Mouse (Mus musculus) CD4-positive, CD25-positive, alpha-beta regulatory T cell, adult 2 months (primary cell): ENCODE results near the gene Slc35c2.

Source experiments
- DNase-seq: peaks from one replicate; pipeline ENCODE4 v3.0.0-alpha.2; 2012; ENCODE audit warnings: low read depth, low spot score

Slc35c2 gene

DNA sequence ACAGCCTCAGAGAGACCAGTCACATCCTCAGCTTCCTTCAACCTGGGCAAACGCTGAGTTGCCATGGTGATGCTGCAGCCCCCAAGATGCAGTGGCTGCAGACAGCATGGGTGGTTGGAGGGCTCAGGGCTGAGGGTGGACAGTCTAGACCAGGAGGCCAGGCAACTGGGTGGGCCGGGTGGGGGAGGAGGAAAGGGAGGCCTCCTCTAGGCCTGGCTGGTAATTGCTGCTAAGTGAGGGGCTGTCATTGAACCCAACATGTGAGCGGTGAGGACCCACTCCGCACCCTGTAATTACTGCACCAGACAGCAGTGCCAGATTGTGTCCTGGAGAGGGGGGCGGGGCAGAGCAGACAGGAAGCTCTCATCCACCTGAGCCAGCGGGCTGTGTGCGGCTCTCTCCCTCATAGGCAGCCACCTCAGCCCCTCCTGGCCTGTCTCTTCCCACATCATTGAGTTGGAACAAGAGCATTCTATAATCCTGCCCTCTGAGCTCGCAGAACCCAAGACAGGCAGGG, 12.5 kb downstream of the Slc35c2 start:
- DNase-seq, result no peak

DNA sequence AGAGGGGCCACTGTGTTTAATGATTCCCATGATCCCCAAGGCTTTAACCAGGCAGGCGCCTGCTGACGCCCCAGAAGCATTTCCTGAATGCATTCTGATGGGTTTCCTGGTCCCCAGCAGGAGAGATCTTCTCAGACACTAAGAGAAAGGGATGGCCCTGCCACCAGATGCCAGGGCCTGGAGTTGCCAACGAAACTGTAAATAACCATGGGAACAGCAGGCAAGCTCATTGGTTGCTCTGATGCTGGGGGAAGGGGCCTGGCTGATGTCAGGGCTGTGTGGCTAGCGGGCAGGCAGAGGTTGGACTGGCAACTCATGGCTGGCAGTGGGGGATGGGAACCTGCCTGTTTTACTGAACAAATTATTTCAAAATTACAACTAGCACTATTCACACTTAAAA, 14.1 kb downstream of the Slc35c2 start:
- DNase-seq, result no peak

GRCm38 (mm10) chr2:165271326-165271725, 16.3 kb downstream of the Slc35c2 start:
- no peak for DNase-seq

DNA sequence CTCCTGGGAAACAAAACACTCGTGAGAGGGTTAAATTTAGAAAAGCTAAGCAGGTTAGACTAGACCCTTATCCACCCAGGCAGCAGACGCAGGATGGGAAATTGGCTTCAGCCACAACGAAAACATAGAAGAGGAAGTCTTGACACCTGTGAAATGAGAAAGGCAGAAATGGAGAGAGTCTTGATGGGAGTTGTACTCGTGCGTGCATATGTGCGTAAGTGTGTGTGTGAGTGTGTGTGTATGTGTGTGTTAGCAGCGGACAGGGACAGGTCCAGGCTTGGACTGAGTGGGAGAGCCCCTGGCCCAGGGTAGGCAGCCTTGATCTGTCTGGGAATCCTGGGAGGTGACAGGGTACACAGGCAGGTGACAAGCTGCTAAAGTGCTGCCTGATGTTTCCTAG, 16.8 kb downstream of the Slc35c2 start:
- DNase-seq, result no peak

- DNase-seq, result no peak
These were observed 20.9 kb downstream of the Slc35c2 start for GRCm38 (mm10) chr2:165266739-165267138.

- DNase-seq, result no peak
These were observed 23.8 kb downstream of the Slc35c2 start for GRCm38 (mm10) chr2:165263861-165264260.

GRCm38 (mm10) chr2:165262274-165262990, 25.2 kb downstream of the Slc35c2 start:
- DNase-seq, result no peak

DNA sequence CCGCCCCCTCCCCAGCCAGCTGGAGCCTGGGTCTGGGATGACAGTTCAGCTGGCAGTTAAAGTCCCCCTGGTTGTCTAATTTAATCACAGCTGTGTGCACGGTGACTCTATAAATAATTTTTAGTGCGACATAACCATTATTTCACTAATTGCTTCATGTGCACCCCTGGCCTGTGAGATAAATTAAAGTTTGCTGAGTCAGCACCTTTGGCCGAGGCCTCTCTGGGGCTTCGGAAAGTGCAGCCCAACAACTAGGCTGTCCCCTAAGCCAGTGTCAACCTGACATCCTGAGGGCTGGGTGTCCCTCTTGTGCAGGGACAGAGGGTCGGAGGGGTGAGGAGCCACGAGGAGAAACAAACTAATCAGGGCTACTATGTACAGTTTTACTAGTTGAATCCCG, 27.8 kb downstream of the Slc35c2 start:
- no peak for DNase-seq

DNA sequence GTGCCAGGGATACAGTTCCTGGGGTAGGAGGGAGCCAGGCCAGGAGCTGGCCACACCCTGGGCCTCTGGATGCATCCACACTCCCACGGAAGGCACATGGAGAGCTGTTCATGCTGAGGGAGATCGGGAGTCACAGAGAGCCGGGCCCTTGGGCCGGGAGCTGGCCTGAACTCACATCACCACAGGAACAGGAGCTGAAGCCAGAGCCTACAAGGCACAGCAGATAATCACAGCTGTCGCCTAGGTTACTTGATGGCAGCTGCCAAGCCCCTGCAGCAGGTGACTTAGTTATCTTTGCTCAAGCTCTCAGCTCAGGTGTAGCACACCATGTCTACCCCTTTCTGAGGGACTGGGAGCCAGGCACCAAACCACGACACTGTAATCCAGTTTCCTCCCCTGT, 29.3 kb downstream of the Slc35c2 start:
- no peak for DNase-seq

DNA sequence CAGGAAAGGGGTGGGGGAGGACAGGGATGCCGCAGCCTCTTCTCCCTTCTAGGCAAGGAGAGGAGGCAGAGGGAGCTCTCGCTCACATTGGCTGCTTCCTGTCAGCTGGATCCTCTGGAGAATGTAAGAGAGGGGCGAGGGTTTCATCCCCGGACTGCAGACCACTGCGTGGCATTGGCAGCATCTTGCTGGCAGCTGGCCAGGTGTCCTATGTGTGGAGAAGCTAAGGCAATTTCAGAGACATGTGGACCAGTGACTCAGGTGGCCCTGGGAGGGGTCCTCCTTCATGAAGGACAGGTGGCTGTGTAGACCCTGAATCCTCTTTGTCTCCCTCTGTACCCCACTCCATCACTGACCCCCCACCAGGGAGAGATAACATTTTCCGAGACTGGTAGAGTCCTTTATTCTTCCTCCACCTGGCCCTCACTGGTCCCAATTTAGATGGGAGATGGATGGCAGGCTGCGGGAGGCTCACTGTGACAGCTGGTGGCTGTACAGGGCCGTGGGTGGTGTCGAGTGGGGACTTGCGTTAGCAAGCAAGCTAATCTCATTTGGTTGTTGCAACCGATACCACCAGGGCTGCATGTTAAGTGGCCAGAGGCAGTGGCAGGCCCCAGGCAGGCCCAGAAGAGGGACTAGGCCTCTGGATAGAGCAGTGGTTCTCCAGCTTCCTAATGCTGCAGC, 30.4 kb downstream of the Slc35c2 start:
- no peak for DNase-seq

GRCm38 (mm10) chr2:165256213-165256612, 31.5 kb downstream of the Slc35c2 start:
- no peak for DNase-seq

DNA sequence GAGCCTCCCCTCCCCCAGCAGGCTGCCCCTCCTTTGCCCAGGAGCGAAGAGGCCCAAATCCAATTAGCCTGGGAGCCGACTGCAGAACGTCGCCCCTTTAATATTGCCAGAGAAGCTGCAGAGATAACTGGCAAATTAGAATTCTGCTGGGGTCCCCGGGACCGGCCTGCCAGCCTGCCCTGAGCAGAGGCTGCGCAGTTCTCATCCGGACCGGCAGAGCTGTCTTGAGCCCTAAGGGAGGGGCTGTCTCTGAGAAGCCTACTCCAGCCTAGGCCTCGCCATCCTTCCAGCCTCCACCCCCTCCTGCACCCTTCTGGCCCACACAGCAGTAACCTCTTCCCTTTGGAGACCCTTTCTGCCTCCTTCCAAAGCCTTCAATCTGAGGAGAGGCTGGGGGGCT, 33.8 kb downstream of the Slc35c2 start:
- DNase-seq, result no peak

DNA sequence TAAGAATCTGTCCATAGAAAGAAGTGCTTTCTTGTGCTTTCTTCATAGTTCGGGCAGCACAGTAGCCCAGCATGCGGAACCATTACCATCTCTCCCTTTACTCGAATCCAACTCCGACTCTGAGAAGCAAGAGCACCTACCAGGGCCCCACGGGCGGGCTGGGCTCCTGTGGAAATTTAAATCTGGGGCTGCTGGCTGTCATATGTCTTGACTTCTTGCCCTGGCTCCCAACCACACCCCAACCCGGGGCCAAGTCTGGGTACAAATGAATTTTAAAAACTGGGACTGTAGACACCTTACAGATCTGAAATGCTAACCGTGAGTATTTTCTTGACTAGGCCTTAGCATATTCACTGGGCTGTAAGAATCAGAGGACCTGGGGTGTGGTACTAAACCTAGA, 34.4 kb downstream of the Slc35c2 start:
- no peak for DNase-seq

DNA sequence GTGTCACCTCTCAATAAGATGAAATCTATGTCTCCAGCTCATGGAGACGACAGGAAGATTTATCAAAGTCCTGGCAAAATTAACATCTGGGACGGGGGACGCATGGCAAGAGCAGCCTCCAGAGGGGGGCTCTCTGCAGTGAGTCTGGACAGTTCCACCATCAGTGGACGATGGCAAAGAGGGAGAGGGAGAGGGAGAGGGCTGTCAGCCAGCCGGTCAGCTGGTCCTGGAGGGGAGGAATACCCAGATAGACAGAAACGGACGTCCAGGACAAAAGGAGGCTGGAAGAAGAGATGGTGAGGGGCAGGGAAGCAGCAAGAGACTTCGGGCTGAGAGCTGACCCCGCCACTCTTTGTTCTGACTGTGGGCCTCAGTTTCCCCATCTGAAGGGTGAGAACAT, 34.9 kb downstream of the Slc35c2 start:
- no peak for DNase-seq

- no peak for DNase-seq
These were observed 35.3 kb downstream of the Slc35c2 start for GRCm38 (mm10) chr2:165252381-165252780.

- no peak for DNase-seq
These were observed 36.8 kb downstream of the Slc35c2 start for GRCm38 (mm10) chr2:165250903-165251302.

DNA sequence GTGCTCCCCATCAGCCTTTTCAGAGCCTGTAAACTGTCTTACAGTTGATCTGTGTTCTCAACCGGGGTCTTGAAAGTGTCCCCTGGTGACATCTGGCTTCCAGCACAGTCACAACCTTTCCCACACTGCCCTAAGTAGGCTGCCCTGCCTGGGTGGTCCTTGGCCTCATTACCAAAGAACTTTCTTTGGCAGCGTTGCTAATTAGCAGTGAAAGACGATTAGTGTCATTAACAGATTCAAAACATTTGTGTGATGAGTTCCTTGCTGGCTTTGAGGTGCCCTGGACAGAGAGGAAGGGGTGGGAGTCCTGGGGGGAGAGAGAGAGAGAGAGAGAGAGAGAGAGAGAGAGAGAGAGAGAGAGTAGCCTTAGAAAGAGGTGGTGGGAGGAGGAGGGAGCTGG, 38.7 kb downstream of the Slc35c2 start:
- DNase-seq, result no peak

- no peak for DNase-seq
These were observed 41.3 kb downstream of the Slc35c2 start for GRCm38 (mm10) chr2:165246349-165246748.

GRCm38 (mm10) chr2:165243122-165243720, 44.4 kb downstream of the Slc35c2 start:
- DNase-seq, result no peak

DNA sequence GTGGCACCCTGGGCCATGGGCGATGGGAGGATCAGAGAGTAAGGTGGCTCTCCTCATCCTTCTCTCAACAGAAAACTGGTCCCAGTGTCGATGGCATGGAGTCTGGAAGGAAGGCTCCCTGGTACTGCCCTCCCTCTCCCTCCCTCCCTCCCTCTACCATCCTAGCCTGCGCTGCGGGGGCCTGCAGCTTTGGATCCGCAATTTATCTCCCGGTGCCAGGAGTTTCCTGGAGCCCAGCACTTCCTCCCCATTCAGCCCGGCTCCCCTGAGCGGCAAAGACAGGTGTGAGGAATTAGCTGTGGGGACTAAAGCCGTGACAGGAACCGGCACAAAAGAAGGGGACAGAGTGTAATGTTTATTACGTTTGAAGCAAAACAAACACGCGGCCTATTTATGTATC, 45.1 kb downstream of the Slc35c2 start:
- DNase-seq, result no peak

- no peak for DNase-seq
These were observed 45.9 kb downstream of the Slc35c2 start for GRCm38 (mm10) chr2:165241786-165242185.

GRCm38 (mm10) chr2:165240371-165240770, 47.3 kb downstream of the Slc35c2 start:
- no peak for DNase-seq
